Mouse (Mus musculus) lung, postnatal 0 days (tissue): ENCODE data around the gene Dynlt1b.
"Not testable (repeated sequence)": the region's sequence is repeated elsewhere in the genome, so short reads cannot be mapped to it uniquely, and the experiment has no call there.

Experiments used
- CTCF ChIP-seq: IDR thresholded peaks from 2 replicates; pipeline ENCODE4 v1.5.1; 2016; ENCODE audit warnings: antibody characterized with exemption, mild to moderate bottlenecking
- EP300 ChIP-seq: IDR thresholded peaks from 2 replicates; pipeline ENCODE4 v1.6.1; 2016; ENCODE audit warnings: antibody characterized with exemption, mild to moderate bottlenecking, control low read depth

- not testable (repeated sequence) for TF ChIP-seq CTCF, EP300
Measured at GRCm38 (mm10) chr17:6438080-6438479, 8.2 kb downstream of the Dynlt1b start.
